Mouse (Mus musculus): ENCODE data around the gene Syt1. TPM values are rescaled to one million over a fixed set of nuclear protein-coding genes. Genes with fewer than 3 reads are reported as not detected.
A peak's percentile ranks its signal among the peaks of the same experiment; 100 is the strongest.

Gene Syt1
- 78.8 and 82.0 TPM in 2 replicates for polyA plus RNA-seq (2015; fragmentation: Nextera tagmentation; extraction: Ambion mirVana)

DNA sequence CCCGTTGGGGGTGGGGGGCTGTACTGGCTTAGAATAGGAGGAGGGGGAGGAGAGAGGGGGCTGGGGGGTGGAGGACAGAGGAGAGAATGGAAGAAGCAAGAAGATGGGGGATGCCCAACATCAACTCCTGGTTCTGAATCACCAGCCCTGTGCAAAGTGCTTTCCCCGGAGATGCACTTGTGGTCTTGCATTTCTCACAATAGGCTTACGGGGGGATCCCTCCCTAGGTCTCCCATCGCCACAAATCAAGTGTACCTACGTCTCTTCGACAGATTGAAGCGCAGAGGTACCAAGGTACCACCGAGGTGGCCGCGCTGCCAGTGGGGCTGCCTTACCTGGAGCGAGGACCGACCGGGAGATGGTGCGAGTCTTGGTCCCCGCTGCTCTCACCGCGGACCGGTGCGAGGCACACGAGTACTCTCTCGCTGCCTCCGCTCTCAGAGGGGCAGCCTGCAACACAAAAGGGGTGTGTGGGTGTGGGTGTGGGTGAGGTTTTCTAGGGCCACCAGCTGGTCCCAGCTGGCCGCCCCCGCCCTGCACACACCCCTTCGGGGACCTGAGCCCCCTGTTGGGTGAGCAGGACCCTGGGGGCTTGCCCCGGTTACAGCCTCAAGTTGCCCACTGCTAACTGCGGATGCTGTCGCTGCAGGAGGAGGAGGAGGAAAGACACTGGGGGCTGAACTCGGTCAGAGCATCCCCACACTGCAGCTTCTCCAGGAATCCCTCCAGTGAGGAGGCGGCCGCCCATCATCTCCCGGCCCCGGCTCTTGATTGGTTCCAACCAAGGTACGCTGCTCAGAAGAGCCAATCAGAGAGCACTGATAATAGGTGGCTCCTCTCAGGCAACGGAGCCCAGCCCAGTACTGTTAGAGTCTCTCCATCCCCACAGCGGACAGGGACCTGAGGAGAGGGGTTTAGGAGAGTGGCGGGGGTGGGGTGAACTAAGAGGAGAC lies at the start of gene Syt1:
Gene Syt1, minus strand, starts transcription at position 742 of the 953 bp plus-strand sequence.
- Histone ChIP-seq H3K27me3 (no peaks in the 10 kb centered on the region), H3K36me3 (no peaks in the 10 kb centered on the region), H3K9me3 (no peaks in the 10 kb centered on the region), H3K4me1 (replicated peaks) (peaks cover 22% of the 10 kb centered on the region), H3K4me2 (peak within 1 kb of the TSS; percentile 96), H3K4me3 (peak within 1 kb of the TSS; percentile 78), H3K9ac (peak within 1 kb of the TSS; percentile 90), H3K27ac (peak within 1 kb of the TSS; percentile 94)
- ATAC-seq (ENCODE audit: low FRiP score), result peak; percentile 99
- WGBS, result under 1% methylated on average over 37 of the region's 37 CpGs

DNA sequence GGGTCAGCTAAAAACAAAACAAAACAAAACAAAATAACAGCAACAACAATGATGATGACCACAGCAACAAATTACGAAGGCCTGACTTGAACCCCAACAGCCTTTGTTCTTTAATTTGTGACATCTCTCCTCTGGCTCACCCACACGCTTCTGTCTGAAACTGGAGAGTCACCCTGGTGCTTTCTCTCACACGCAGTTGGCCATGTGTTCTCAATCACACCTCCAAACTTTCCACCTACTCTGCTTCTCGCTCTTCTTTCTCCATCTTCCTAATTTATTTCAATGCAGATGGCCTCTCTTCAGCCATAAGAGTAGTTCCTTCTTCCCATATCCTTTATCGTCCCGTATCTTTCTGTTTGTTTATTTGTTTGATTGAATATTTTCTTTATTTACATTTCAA lies 45.7 kb upstream of the Syt1 start:
- Histone ChIP-seq H3K9me3 (no peaks in the 10 kb centered on the region), H3K27me3 (no peaks in the 10 kb centered on the region), H3K4me1 (replicated peaks) (no peaks in the 10 kb centered on the region), H3K36me3 (no peaks in the 10 kb centered on the region), H3K4me3 (no peak overlapping the region), H3K27ac (no peak overlapping the region), H3K4me2 (no peak overlapping the region), H3K9ac (no peak overlapping the region)
- 86% methylated on average over 6 of the region's 6 CpGs for WGBS
- ATAC-seq (ENCODE audit: low FRiP score), result no peak

DNA sequence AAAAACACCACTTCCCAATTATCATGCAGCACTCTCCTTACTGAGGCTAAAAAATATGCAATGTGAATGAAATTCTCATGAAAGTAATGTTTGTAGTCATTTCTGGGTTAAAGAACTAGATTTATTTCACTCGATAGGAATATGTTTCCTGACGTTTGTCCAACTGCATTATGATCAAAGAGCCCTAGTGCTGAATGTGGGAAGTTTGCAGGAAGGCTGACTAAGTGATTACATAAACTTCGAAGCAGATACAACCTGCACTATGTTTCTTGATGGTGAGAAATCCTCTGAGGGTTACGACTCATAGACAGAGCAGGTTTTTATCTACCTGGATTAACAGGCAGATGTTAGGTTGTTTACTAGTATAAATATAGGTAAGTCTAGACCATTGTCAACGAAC lies 36.8 kb upstream of the Syt1 start:
- H3K9ac ChIP-seq, result no peak overlapping the region
- no peaks in the 10 kb centered on the region for H3K4me1 ChIP-seq (replicated peaks)
- 85% methylated on average over 5 of the region's 5 CpGs for WGBS
- H3K27ac ChIP-seq, result no peak overlapping the region
- no peak overlapping the region for H3K4me3 ChIP-seq
- no peak overlapping the region for H3K4me2 ChIP-seq
- H3K27me3 ChIP-seq, result no peaks in the 10 kb centered on the region
- no peaks in the 10 kb centered on the region for H3K36me3 ChIP-seq
- H3K9me3 ChIP-seq, result no peaks in the 10 kb centered on the region
- ATAC-seq (ENCODE audit: low FRiP score), result no peak

DNA sequence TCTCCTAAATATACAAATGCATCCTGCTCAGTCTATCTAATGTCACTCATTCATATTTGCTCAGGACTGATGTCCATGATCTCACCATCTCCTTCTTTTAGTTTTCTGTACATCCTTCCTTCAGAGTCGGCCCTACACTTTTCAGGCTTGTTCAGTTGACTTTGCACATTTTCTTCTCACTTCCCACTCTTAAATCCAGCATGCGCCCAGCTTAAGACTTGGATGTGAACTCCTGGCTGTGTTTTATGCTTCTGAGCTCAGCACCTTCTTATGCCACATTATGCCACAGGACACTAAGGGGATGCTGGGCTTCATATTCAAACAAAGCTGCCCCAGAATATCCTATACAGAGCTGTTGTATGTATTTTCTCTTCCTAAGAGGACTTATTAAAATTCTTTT lies 36.2 kb upstream of the Syt1 start:
- no peak for ATAC-seq (ENCODE audit: low FRiP score)
- Histone ChIP-seq H3K9ac (no peak overlapping the region), H3K4me1 (replicated peaks) (no peaks in the 10 kb centered on the region), H3K27me3 (no peaks in the 10 kb centered on the region), H3K4me2 (no peak overlapping the region), H3K9me3 (no peaks in the 10 kb centered on the region), H3K27ac (no peak overlapping the region), H3K36me3 (no peaks in the 10 kb centered on the region), H3K4me3 (no peak overlapping the region)
- WGBS, result 96% methylated on average over 2 of the region's 2 CpGs

DNA sequence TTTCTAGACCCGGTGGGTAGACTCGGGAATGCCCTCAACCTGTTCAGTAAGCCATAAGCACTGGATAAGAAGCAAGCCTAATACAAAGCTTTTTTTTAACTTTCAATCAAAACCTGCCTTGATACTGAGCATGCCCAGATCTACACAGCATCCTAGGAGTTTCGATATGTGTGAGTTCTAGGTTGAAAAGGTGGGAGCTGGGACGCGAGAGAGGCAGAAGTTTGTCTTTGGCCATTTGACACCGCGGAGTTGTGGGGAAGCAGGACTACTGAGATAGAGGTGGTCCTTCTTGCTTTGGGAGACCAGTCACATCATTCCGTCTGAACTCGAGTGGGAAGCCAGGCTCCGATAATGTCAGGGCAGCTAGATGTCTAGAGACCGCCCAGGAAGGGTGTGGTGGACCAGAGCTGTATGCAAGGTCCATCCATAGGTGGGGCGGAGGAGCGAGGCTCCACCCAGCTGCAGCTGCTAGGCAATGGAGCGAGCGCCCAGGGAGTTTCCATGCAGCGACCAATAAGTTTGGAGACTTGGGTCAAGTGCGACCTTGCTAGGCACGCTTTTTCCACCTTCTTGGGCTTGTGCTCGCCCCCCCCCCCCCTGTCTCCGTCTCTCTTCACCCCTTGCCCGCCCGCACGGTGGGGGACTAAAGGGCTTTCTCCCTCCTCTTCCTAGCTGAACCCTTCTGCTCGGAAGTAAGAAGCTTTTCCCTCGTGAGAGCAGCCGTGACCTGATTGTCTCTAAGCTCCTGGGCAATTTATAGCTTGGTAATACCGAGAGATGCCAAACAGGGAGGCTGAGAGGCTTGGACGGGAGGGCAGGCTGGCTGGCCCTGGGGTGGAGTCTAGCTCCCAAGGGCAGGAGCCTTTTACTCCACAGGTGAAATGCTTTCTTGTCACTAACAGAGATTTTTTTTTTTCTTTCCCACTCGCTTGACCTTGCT lies 714 bp upstream of the Syt1 start:
- Histone ChIP-seq H3K9ac (peak overlapping the region; percentile 90), H3K4me1 (replicated peaks) (peaks cover 18% of the 10 kb centered on the region), H3K27ac (peak overlapping the region; percentile 94), H3K27me3 (no peaks in the 10 kb centered on the region), H3K9me3 (no peaks in the 10 kb centered on the region), H3K4me3 (peak overlapping the region; percentile 78), H3K4me2 (peak overlapping the region; percentile 96), H3K36me3 (no peaks in the 10 kb centered on the region)
- under 1% methylated on average over 29 of the region's 29 CpGs for WGBS
- peak; percentile 57 for ATAC-seq (ENCODE audit: low FRiP score)

DNA sequence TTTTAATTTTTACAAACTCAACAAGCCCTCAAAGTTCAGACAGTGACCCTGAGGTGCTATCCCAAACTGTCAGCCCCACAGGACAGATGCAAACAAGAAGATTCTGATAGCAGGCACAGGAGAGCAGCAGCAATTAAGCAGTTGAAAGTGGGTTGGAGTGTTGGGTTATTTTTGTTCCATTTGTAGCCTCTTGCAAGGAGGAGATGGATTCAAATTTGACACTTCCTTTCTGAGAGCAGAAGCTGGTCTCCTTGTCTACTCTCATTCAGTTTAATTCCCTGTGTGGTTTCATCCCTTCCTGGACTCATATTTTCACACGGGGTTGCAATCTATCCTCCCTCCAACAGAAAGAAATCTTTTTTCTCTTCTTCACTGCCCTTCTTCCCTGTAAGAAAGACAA lies 951 bp downstream of the Syt1 start:
- Histone ChIP-seq H3K36me3 (no peaks in the 10 kb centered on the region), H3K9ac (peak overlapping the region; percentile 90), H3K27me3 (no peaks in the 10 kb centered on the region), H3K4me1 (replicated peaks) (peaks cover 27% of the 10 kb centered on the region), H3K4me2 (peak overlapping the region; percentile 96), H3K9me3 (no peaks in the 10 kb centered on the region), H3K27ac (peak overlapping the region; percentile 94), H3K4me3 (peak overlapping the region; percentile 78)
- ATAC-seq (ENCODE audit: low FRiP score), result no peak
- 0% methylated on average over 1 of the region's 1 CpGs for WGBS

DNA sequence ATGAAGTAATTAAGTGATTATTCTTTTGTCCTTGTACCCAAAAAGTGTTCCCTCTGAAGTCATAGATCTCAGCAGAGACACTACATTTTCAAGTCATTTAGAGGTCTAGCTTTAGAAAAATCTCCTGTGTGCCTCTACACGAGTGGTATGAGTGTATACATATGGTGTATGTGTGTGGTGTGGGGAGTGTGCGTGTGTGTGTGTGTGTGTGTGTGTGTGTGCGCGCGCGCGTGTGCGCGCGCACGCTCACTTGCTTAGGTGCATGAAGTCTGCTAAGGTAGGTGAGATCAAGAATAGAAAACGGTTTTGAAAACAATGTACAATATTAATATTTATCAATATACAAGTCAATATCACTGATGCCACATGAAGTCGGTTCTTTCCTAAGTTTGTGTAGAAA lies 2.3 kb downstream of the Syt1 start:
- no peak for ATAC-seq (ENCODE audit: low FRiP score)
- no peak overlapping the region for H3K9ac ChIP-seq

DNA sequence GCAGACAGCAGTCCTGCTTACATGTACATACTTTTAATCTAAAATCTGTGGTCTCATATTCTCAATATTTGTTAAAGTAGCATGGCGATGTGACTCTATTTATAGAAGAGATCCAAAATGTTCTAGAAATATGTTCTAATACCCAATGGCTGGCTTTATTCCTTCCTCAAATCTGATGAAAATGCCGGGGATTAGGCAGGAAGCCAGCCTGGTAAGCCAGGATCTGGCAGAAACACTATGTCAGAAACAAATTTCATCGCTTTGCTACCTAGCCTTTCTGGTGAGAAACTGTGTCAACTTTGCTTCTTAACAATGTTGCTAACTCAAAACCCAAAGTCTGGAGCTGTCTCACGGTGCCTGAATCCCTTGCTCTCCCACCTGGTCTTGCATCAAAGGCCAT lies 7.3 kb downstream of the Syt1 start:
- Histone ChIP-seq H3K9me3 (no peaks in the 10 kb centered on the region), H3K4me1 (replicated peaks) (peaks cover 13% of the 10 kb centered on the region), H3K27ac (no peak overlapping the region), H3K36me3 (no peaks in the 10 kb centered on the region), H3K9ac (no peak overlapping the region), H3K4me2 (no peak overlapping the region), H3K4me3 (no peak overlapping the region), H3K27me3 (no peaks in the 10 kb centered on the region)
- WGBS, result 92% methylated on average over 4 of the region's 4 CpGs
- no peak for ATAC-seq (ENCODE audit: low FRiP score)

More for the DNA sequence above, 2.3 kb downstream of the Syt1 start:
- peak overlapping the region; percentile 78 for H3K4me3 ChIP-seq
- no peaks in the 10 kb centered on the region for H3K9me3 ChIP-seq
- no peaks in the 10 kb centered on the region for H3K27me3 ChIP-seq
- H3K4me2 ChIP-seq, result peak overlapping the region; percentile 96
- no peak overlapping the region for H3K27ac ChIP-seq
- no peaks in the 10 kb centered on the region for H3K36me3 ChIP-seq
- H3K4me1 ChIP-seq (replicated peaks), result peaks cover 27% of the 10 kb centered on the region
- 88% methylated on average over 13 of the region's 13 CpGs for WGBS

DNA sequence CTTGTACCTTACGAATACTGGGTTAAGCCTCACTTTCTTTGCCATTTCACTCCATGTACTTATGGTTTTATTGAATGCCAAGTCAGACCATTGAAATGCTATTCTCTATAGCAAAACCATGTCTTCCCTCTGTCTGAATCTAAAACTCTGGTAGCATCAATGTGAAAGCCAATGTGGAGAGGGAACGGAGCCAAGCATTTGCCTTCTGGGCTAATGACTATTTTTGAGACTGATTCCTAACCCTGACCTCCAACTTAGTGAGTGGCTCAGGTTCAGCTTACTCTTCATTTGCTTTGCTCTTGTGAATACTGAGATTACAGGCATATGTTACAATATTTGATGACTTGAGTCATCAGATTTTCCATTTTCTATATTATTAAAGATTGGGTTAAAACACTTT lies 23.5 kb downstream of the Syt1 start:
- H3K9me3 ChIP-seq, result peaks cover 5% of the 10 kb centered on the region; the same call in 1 of the 2 replicates
- no peak overlapping the region for H3K27ac ChIP-seq
- H3K27me3 ChIP-seq, result no peaks in the 10 kb centered on the region
- no peaks in the 10 kb centered on the region for H3K4me1 ChIP-seq (replicated peaks)
- H3K36me3 ChIP-seq, result 0 out of 2 replicates have a peak, but pooled peaks cover under 1% of the 10 kb centered on the region
- no peak overlapping the region for H3K4me3 ChIP-seq
- 96% methylated on average over 2 of the region's 2 CpGs for WGBS
- no peak overlapping the region for H3K9ac ChIP-seq
- H3K4me2 ChIP-seq, result no peak overlapping the region
- ATAC-seq (ENCODE audit: low FRiP score), result no peak

DNA sequence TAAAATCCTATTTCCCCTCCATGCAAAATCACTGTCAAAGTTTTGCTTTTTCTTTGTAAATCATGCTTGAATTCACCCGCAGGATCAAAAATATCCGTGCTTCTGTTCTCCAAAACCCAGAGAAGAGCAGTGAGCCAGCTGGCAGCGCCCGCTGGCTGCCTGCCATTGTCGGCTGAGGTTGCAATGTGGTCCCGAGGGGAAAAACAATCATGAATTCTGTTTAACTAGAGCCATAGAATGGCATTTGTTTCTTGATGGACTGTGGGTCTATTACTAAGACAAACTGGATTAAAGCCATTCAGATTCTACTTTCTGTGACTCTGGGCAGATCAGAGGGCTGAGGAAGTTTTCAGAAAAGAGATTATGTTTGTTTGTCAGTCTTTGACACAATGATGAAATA lies 31.1 kb downstream of the Syt1 start:
- no peaks in the 10 kb centered on the region for H3K36me3 ChIP-seq
- no peak overlapping the region for H3K9ac ChIP-seq
- ATAC-seq (ENCODE audit: low FRiP score), result peak; percentile 72
- H3K4me3 ChIP-seq, result no peak overlapping the region
- no peak overlapping the region for H3K4me2 ChIP-seq
- 28% methylated on average over 6 of the region's 6 CpGs for WGBS
- peak overlapping the region; percentile 30 for H3K27ac ChIP-seq
- H3K4me1 ChIP-seq (replicated peaks), result 0 out of 2 replicates have a peak, but pooled peaks cover 3% of the 10 kb centered on the region
- H3K9me3 ChIP-seq, result peaks cover 5% of the 10 kb centered on the region; the same call in 1 of the 2 replicates
- H3K27me3 ChIP-seq, result no peaks in the 10 kb centered on the region

DNA sequence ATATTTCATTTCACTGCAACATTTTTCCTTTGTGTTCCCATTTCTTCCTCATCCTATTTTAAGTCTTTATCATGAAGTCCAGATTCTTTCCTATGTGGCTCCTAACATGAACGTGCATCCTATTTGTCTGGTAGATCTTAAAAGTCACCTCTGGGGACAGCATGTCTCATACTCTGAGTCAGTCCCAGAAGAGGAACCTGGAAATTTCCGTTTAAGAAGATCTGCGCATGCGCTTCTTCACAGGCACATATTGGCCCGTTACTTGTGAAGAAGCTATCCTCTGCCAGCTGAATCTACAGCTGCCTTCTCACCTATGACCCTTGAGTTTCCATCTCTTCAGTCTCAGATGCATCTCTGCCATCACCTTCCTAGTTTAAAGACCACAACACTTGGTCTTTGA lies 55.8 kb downstream of the Syt1 start:
- Histone ChIP-seq H3K4me3 (no peak overlapping the region), H3K4me1 (replicated peaks) (peaks cover 7% of the 10 kb centered on the region; the same call in 1 of the 2 replicates), H3K9ac (no peak overlapping the region), H3K36me3 (peaks cover 2% of the 10 kb centered on the region; the same call in 1 of the 2 replicates), H3K27ac (no peak overlapping the region), H3K27me3 (no peaks in the 10 kb centered on the region), H3K4me2 (no peak overlapping the region), H3K9me3 (no peaks in the 10 kb centered on the region)
- WGBS, result 95% methylated on average over 5 of the region's 5 CpGs
- no peak for ATAC-seq (ENCODE audit: low FRiP score)

DNA sequence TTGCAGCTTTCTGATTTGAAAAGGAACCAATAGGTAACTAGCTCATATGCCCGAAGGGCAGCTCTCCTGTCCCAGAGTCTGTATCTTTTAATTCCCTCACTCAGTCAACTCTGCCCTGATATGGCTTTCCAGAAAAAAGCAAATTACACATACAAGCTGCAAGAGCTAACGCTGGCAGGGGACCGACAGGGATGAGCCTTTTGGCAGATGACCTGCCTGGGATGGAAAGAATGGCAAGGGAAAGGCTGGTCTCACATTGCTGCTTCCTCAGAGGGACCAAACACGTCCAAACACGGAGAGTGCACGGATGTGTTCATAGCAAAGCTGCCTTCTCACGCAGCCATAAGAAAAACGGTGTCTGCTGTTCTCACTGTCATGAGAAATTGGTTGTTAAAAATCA lies 58.6 kb downstream of the Syt1 start:
- Histone ChIP-seq H3K9me3 (no peaks in the 10 kb centered on the region), H3K36me3 (no peaks in the 10 kb centered on the region), H3K4me2 (no peak overlapping the region), H3K9ac (no peak overlapping the region), H3K27me3 (no peaks in the 10 kb centered on the region), H3K4me1 (replicated peaks) (peaks cover 7% of the 10 kb centered on the region; the same call in 1 of the 2 replicates), H3K27ac (peak overlapping the region; percentile 40; the same call in 1 of the 2 replicates), H3K4me3 (no peak overlapping the region)
- ATAC-seq (ENCODE audit: low FRiP score), result no peak
- WGBS, result 83% methylated on average over 8 of the region's 8 CpGs
